Mouse (Mus musculus) liver, embryonic 14.5 days (tissue): ENCODE data around the gene Fam24b.

Source experiments
- CTCF ChIP-seq: IDR thresholded peaks from 2 replicates; pipeline ENCODE4 v1.5.1; 2016; ENCODE audit warnings: antibody characterized with exemption, low read depth, control low read depth
- EP300 ChIP-seq: IDR thresholded peaks from 2 replicates; pipeline ENCODE4 v1.6.1; 2016; ENCODE audit warnings: antibody characterized with exemption, low read depth

DNA sequence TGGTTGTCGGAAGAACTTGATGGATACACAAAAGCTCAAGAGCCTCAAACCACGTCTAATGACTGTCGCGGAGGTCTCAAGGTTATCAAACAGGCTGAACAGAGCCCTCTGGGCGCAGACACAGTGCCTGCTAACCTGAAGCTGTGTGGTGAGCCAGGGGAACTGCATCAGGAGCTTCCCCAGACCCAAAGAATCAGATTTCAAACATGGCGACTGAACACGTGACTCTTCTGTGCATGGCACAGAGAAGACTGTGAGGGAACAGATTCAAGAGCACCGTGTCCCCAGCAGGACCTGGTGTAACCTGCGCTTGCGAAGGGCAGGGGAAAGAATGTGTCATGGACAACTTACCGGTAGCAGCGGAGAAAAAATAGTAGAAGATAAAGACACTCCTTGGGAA, 11.7 kb downstream of the Fam24b start:
- TF ChIP-seq CTCF (no peak), EP300 (no peak)
